7 mouse cellular contexts compared by ENCODE assay signal in genomic region chr3:103913451-103913961, GRCm38 (mm10). TPM values are rescaled to one million over a fixed set of nuclear protein-coding genes. Genes with fewer than 3 reads are reported as not detected.
A peak's percentile ranks its signal among the peaks of the same experiment; 100 is the strongest.
DNase-seq lines count a peak whose midpoint lies in the region; ATAC-seq and TF ChIP-seq lines count a peak whose summit lies in the region.

No protein-coding gene starts in this region.

- peak overlapping the region; percentile 75 for H3K27ac ChIP-seq in spleen, adult 2 months (ENCODE audit: insufficient read depth, low read length)
- peak overlapping the region; percentile 91 for H3K27ac ChIP-seq in limb, embryonic 12.5 days
- H3K27ac ChIP-seq in midbrain, embryonic 16.5 days (ENCODE audit: low read length): peak overlapping the region; percentile 84

- no peaks in the 10 kb centered on the region for H3K9me3 ChIP-seq in limb, embryonic 12.5 days
- no peaks in the 10 kb centered on the region for H3K9me3 ChIP-seq in midbrain, embryonic 16.5 days (replicated peaks; ENCODE audit: control insufficient read depth, low read length, poor library complexity, severe bottlenecking)

- TF ChIP-seq POLR2A in spleen, adult 2 months (IDR thresholded peaks at IDR 0.05; ENCODE audit: low read depth, low read length): no peak

- peak; percentile 41 for ATAC-seq in granulocyte monocyte progenitor cell, adult 5-6 weeks (replicated peaks; ENCODE audit: poor library complexity, severe bottlenecking)
- ATAC-seq in limb, embryonic 12.5 days (ENCODE audit: insufficient number of reproducible peaks, insufficient read depth, low FRiP score, low TSS enrichment, low read depth): no peak
- ATAC-seq in midbrain, embryonic 16.5 days: peak; percentile 32

- intact Hi-C loops in gastrocnemius, postnatal 14 days (cut with DNase I; ENCODE audit: low total_unique reads): loop anchor here (10.0 kb wide), 1 partner anchor 51 kb away; the partner anchor contains the start of gene Phtf1

- H3K4me3 ChIP-seq in spleen, adult 2 months (ENCODE audit: extremely low read depth, insufficient read depth, insufficient read length): peak overlapping the region; percentile 63
- peak overlapping the region; percentile 97 for H3K4me3 ChIP-seq in limb, embryonic 12.5 days (replicated peaks)
- peak overlapping the region; percentile 71 for H3K4me3 ChIP-seq in midbrain, embryonic 16.5 days (ENCODE audit: low read depth, low read length)

- WGBS in spleen, adult 2 months: 2% methylated on average over 11 of the region's 11 CpGs
- WGBS in limb, embryonic 12.5 days: 9% methylated on average over 11 of the region's 11 CpGs
- 5% methylated on average over 11 of the region's 11 CpGs for WGBS in midbrain, embryonic 16.5 days

- peak overlapping the region; percentile 48; the same call in 1 of the 2 replicates for H3K9ac ChIP-seq in limb, embryonic 12.5 days (replicated peaks)
- H3K9ac ChIP-seq in midbrain, embryonic 16.5 days (ENCODE audit: low read depth, low read length): peak overlapping the region; percentile 66

- peaks cover 2% of the 10 kb centered on the region for H3K36me3 ChIP-seq in spleen, adult 2 months (ENCODE audit: control insufficient read depth, insufficient read depth, low read length)
- H3K36me3 ChIP-seq in limb, embryonic 12.5 days: no peaks in the 10 kb centered on the region
- no peaks in the 10 kb centered on the region for H3K36me3 ChIP-seq in midbrain, embryonic 16.5 days (ENCODE audit: control insufficient read depth, insufficient read depth, low read length)

- TF ChIP-seq CTCF in spleen, adult 2 months (IDR thresholded peaks at IDR 0.05; ENCODE audit: extremely low read depth, insufficient read depth, insufficient read length, insufficient replicate concordance): no peak

- peak overlapping the region; percentile 70 for H3K4me2 ChIP-seq in limb, embryonic 12.5 days
- H3K4me2 ChIP-seq in midbrain, embryonic 16.5 days (ENCODE audit: low read length): peak overlapping the region; percentile 80

- no peak for DNase-seq in spleen, adult 2 months (ENCODE audit: low read depth in 1 of 2, low spot score in 2 of 2)
- DNase-seq in spleen, adult 18-20 months: no peak
- DNase-seq in c-Kit-positive CD71-negative TER-119-negative erythroid progenitor cells, embryonic 14.5 days (ENCODE audit: low read depth): peak; percentile 32
- no peak for DNase-seq in gastrocnemius, postnatal 14 days

- H3K27me3 ChIP-seq in spleen, adult 2 months (ENCODE audit: control insufficient read depth, insufficient read depth, low read length): no peaks in the 10 kb centered on the region
- H3K27me3 ChIP-seq in limb, embryonic 12.5 days: no peaks in the 10 kb centered on the region
- no peaks in the 10 kb centered on the region for H3K27me3 ChIP-seq in midbrain, embryonic 16.5 days (ENCODE audit: control insufficient read depth, insufficient read depth, low read depth, low read length)

- no peaks in the 10 kb centered on the region for H3K4me1 ChIP-seq in spleen, adult 2 months (ENCODE audit: control insufficient read depth, insufficient read depth, insufficient read length)
- H3K4me1 ChIP-seq in limb, embryonic 12.5 days (replicated peaks): peaks cover 11% of the 10 kb centered on the region
- H3K4me1 ChIP-seq in midbrain, embryonic 16.5 days (ENCODE audit: control insufficient read depth, insufficient read depth, low read length): peaks cover 14% of the 10 kb centered on the region

RNA-seq across cellular contexts. Expression of gene Rsbn1, which starts 0.4 kb away (rescaled TPM):
- 3.5 and 5.2 TPM in 2 replicates for polyA plus RNA-seq in spleen, adult 2 months (2012; rRNA removed)
- total RNA-seq in granulocyte monocyte progenitor cell, adult 5-6 weeks (2014; fragmentation: Nextera tagmentation): 30.6 and 37.7 TPM in 2 replicates
- 59.6 and 63.9 TPM in 2 replicates for total RNA-seq in granulocyte monocyte progenitor cell, adult 5-6 weeks (2017)
- polyA plus RNA-seq in limb, embryonic 12.5 days (2016; fragmentation: Nextera tagmentation; extraction: Ambion mirVana): 18.7 and 21.5 TPM in 2 replicates
- polyA plus RNA-seq in midbrain, embryonic 16.5 days (2015; fragmentation: Nextera tagmentation; extraction: Ambion mirVana): 22.3 and 22.8 TPM in 2 replicates
- total RNA-seq in gastrocnemius, postnatal 14 days (2021): 1 to 10 TPM; 6.0 to 7.2 TPM

RNA-seq across cellular contexts. Expression of gene Ptpn22, which starts 53.9 kb away (rescaled TPM):
- 23.8 and 27.3 TPM in 2 replicates for polyA plus RNA-seq in spleen, adult 2 months (2012; rRNA removed)
- 69.0 and 80.1 TPM in 2 replicates for total RNA-seq in granulocyte monocyte progenitor cell, adult 5-6 weeks (2014; fragmentation: Nextera tagmentation)
- total RNA-seq in granulocyte monocyte progenitor cell, adult 5-6 weeks (2017): 42.2 and 65.5 TPM in 2 replicates
- 0.31 and 0.32 TPM in 2 replicates for polyA plus RNA-seq in limb, embryonic 12.5 days (2016; fragmentation: Nextera tagmentation; extraction: Ambion mirVana)
- polyA plus RNA-seq in midbrain, embryonic 16.5 days (2015; fragmentation: Nextera tagmentation; extraction: Ambion mirVana): 0.39 and 0.62 TPM in 2 replicates
- total RNA-seq in gastrocnemius, postnatal 14 days (2021): under 1 TPM; 0.37 to 0.75 TPM

RNA-seq across cellular contexts. Expression of gene Phtf1, which starts 54.4 kb away (rescaled TPM):
- polyA plus RNA-seq in spleen, adult 2 months (2012; rRNA removed): 4.1 and 5.6 TPM in 2 replicates
- 13.8 and 17.9 TPM in 2 replicates for total RNA-seq in granulocyte monocyte progenitor cell, adult 5-6 weeks (2014; fragmentation: Nextera tagmentation)
- total RNA-seq in granulocyte monocyte progenitor cell, adult 5-6 weeks (2017): 26.1 and 33.4 TPM in 2 replicates
- 43.7 and 47.6 TPM in 2 replicates for polyA plus RNA-seq in limb, embryonic 12.5 days (2016; fragmentation: Nextera tagmentation; extraction: Ambion mirVana)
- 21.2 and 21.9 TPM in 2 replicates for polyA plus RNA-seq in midbrain, embryonic 16.5 days (2015; fragmentation: Nextera tagmentation; extraction: Ambion mirVana)
- total RNA-seq in gastrocnemius, postnatal 14 days (2021): 1 to 10 TPM; 6.1 to 6.3 TPM

Comparison
In these comparisons a context has a peak if more than half of its experiments do, and no peak if none do; other contexts are left out.
1. RNA of gene Ptpn22, which starts 53.9 kb away (polyA plus RNA-seq): 23.8 to 27.3 TPM in spleen, adult 2 months; 0.39 to 0.62 TPM in midbrain, embryonic 16.5 days and 0.31 to 0.32 TPM in limb, embryonic 12.5 days; every median in the first group is over 10 times any median in the second.
2. Peak in every context shown above with its lines, with median percentiles within 50 percentile points of each other: H3K27ac ChIP-seq and H3K4me3 ChIP-seq.